Mouse (Mus musculus): ENCODE data around the gene Hsd17b14.

Gene Hsd17b14

GRCm38 (mm10) chr7:45567112-45567779 lies 12.6 kb downstream of the Hsd17b14 start:
- DNase-seq (ENCODE audit: low read depth, low spot score): no peak

DNA sequence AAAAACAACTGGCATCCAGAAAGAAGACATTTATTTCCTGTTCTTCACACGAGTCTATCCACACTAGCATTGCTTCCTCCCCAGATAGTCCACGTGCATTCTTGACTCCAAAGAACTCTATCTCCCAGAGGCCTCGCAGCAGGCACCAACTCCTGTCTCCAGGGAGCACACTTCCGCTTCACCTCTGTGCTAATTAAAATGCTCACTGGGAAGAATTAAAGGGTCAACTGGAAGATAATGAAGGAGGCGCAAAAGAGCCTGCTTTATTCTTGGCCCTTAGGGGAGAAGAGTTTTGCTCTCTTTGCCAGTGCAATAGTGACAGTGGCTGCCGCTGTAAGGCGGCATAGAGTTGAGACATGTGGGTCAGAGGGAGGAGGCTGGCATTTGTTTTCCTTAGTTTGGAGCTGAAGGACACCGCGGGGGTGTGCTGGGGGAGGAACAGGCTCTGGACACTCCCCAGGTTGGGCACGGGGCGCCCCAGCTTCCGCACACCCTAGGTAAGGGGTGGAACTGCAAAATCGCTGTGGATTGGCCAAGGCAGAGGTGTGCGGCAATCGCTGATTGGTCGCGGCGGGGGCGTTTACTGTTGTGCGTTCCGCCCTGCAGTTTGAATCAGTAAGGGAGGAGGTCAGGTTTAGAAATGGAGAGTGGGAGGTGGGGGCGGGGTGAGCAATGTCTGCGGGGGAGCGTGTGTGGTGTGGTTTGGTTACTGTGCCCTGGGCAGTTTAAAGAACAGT lies 13.3 kb downstream of the Hsd17b14 start:
- DNase-seq (ENCODE audit: low read depth, low spot score): peak; percentile 92

- no peak for DNase-seq (ENCODE audit: low read depth, low spot score)
Measured at GRCm38 (mm10) chr7:45568601-45569473, 14.1 kb downstream of the Hsd17b14 start.

GRCm38 (mm10) chr7:45570103-45570741 lies 15.5 kb downstream of the Hsd17b14 start, which contains the start of gene Bcat2:
TSS of gene Bcat2 (plus strand) at chr7:45570153.
- peak; percentile 63 for DNase-seq (ENCODE audit: low read depth, low spot score)

- no peak for DNase-seq (ENCODE audit: low read depth, low spot score)
Measured at GRCm38 (mm10) chr7:45571966-45572365, 17.3 kb downstream of the Hsd17b14 start.

GRCm38 (mm10) chr7:45573954-45574353 lies 19.3 kb downstream of the Hsd17b14 start:
- no peak for DNase-seq (ENCODE audit: low read depth, low spot score)

- no peak for DNase-seq (ENCODE audit: low read depth, low spot score)
Measured at GRCm38 (mm10) chr7:45574472-45575379, 20.0 kb downstream of the Hsd17b14 start.

DNA sequence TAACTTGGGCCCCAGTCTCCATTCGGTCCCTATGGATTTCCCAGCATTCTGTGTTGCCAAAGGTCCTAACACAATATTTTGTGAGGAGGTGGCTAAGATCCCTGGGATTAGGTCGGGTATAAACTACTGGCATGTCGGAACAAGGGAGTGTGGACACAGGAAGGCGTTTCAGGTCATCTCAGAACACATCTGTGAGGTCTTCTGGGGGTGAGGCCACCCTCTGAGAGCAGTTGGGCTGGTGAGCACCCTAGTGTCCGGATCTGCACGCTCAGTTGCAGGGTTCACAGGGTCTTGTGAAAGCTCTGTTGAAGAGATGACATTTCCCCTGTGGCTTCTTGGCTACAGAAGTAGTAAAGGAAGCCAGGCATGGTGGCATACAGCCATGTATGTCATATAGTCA lies 31.2 kb downstream of the Hsd17b14 start:
- no peak for DNase-seq (ENCODE audit: low read depth, low spot score)

GRCm38 (mm10) chr7:45587631-45588592 lies 33.2 kb downstream of the Hsd17b14 start:
- DNase-seq (ENCODE audit: low read depth, low spot score): no peak

DNA sequence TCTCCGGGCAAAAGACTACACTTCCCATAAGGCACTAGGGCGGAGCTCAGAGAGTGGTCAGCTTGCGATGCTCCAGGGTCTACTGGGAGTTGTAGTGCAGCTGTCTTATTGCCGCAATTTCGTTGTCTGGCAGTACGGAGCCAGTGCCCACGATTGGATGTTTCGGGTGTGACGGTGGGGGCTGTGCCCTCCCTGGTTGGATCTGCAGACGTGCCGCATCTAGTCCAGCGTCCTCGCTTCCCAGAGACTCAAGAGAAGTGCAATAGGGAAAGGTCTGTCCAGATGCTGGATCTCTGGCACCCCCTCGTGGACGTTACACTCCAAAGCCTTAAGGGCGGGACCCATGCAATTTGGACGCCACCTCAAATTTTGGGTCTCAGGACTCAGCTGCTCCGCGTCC lies 34.5 kb downstream of the Hsd17b14 start:
- peak; percentile 95 for DNase-seq (ENCODE audit: low read depth, low spot score)

DNA sequence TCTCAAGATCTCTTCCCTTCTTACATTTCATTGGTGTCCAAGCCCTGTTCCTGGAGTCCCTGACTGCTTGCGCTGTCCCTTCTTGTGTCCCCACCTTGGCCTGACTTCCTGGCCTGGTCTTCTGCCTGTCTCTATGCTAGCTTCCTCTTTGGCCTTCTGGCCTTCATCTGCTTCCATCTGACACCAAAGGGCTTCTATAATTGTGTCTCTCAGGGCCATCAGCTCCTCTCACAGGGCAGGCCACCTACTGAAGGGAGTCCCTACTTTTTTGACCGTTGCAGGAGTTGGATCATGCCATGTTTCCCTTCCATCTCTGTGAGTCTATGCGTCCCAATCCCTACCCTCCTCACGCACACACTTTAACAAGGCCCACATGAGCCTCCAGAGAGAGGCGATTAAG lies 35.2 kb downstream of the Hsd17b14 start:
- no peak for DNase-seq (ENCODE audit: low read depth, low spot score)

DNA sequence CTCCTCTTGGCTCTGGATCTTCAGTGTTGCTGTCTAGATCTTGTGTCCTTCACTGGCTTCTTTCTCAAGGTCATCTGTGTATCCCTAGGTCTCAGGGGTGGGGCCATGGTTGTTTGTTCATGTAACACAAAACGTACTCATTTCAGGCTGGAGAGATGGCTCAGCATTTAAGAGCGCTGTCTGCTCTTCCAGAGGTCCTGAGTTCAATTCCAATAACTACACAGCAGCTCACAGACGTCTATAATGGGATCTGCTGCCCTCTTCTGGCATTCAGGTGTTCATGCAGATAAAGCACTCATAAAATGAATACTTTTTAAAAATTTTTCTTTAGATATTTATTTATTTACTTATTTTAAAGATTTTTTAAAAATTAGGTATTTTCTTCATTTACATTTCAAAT lies 36.2 kb downstream of the Hsd17b14 start:
- DNase-seq (ENCODE audit: low read depth, low spot score): no peak

- DNase-seq (ENCODE audit: low read depth, low spot score): no peak
Measured at GRCm38 (mm10) chr7:45591880-45592279, 37.2 kb downstream of the Hsd17b14 start.

DNA sequence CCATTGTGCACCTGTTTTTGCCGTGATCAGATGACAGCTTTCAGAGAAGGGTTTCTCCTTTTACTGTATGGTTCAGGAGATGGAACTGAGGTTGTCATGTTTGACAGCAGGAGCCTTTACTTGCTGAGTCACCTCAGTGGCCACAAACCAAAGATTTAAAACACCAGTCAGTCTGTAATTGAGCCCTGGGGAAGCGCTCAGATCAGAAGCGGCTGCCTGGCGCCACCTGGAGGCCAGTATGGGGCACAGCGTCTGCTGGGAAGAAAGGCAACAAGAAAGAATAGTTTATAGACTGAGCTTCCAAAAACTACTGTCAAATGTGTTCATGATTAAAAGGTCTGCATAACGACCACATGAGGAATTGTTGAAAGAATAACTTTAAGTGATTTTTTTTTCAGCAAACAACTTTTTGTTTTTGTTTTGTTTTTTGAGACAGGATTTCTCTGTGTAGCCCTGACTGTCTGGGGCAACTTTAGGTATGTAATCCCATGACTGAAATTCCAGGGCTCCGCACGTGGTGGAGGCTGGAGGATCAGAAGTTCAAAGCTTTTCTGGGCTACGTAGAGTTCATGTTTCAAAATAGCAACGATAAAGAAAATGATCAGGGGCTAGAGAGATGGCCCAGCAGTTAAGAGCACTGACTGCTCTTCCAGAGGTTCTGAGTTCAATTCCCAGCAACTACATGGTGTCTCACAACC lies 38.6 kb downstream of the Hsd17b14 start:
- DNase-seq (ENCODE audit: low read depth, low spot score): peak; percentile 74

- DNase-seq (ENCODE audit: low read depth, low spot score): no peak
Measured at GRCm38 (mm10) chr7:45595176-45595575, 40.5 kb downstream of the Hsd17b14 start.

GRCm38 (mm10) chr7:45596107-45596506 lies 41.4 kb downstream of the Hsd17b14 start:
- no peak for DNase-seq (ENCODE audit: low read depth, low spot score)

DNA sequence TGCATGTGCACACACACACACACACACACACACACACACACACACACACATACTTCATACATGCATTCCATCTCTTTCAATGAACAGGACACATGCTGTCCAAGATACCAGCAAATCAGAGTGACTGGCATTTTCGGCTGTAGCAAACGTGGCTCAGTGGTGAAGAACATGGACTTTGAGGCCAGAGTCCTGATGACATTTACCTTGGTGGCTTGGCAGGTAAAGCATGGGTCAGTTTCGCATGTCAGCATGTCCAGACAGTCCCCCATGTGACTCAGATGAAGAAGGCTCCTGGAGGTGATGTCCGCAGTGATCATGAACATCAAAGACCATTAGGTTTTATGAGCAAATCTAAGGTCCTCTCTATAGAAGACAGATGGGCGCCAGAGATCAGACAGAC lies 42.3 kb downstream of the Hsd17b14 start:
- DNase-seq (ENCODE audit: low read depth, low spot score): no peak

DNA sequence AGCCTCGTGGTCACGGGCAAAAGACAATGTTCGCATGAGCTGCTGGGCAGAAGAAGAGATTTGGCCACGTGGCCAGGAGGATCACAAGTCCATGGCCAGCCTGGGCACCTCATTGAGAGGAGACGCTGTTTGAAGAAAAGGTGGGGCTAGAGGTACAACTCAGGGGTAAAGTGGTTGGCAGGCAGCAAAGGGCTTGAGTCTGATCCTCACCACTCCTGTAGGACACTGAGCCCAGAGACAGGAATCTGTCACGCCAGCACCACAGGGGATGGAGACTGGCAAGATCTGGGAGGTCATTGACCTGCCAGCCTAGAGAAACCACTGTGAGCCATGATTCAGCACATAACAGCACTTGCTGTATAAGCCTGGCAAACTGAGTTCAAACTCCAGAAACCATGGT lies 42.8 kb downstream of the Hsd17b14 start:
- DNase-seq (ENCODE audit: low read depth, low spot score): no peak
